Mouse (Mus musculus) urinary bladder, postnatal 4 days (tissue): Measurements from ENCODE around the gene Gm17416.
A peak's percentile ranks its signal among the peaks of the same experiment; 100 is the strongest.

Experiments
- DNase-seq, 2 experiments: peaks; one replicate each; pipeline ENCODE4 v3.0.0; 2021 to 2022; ENCODE audit warnings: low spot score in 2 of 2

The Gm17416 gene

DNA sequence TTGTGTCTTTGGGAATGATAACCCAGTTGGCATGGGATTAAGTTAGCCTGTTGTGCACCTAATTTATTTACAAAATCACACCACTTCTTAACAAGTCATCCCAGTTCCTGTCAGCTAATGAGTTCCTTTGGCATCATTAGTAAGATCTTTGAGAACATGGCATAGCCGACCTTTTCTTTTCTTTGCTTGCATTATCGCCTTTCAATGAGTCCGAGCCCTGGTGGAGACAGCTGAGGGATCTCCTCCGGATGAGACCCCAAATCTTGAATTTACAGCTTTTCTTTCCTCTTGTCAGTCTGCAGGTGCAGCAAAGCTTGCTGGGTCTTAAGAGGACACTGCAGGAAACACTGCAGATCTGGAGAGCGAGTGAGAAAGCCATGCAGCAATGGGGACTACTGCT is at the start of gene Gm17416:
Gene Gm17416, plus strand, starts transcription at position 301 of the 400 bp plus-strand sequence.
- DNase-seq, result no peak

DNA sequence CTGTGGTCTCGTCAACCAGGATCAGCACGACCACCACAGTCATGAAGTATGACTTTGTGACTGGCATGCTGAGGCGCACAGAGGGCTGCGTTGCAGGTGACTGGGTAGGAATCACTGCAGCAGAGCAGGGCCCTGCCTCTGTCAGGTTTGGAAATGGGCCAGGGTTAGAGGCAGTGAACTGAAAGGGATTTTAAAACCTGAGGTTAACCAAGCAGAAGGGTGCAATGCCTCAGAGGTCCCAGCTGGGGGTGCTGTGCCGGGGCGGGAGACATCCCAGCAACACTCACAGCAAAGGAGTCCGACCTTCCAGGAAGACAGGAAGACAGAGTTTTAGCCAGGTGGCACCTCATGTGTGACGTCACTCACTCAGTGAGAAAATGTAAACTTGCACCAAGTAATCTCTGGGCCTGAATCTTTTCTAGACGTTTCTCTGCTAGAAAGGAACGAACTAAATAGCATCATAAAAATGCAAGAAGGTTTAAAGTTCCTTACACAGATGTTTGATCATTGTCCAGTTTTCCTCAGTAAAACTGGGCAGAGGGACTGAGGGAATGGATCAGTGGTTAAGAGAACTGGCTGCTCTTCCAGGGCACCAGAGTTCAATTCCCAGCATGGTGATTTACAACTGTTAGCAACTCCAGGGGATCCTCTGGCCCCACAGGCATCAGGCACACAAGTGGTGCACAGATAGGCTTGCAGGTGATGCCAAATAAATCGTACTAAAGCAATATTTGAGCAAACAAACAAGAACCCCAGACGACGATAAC is 29.0 kb upstream of the Gm17416 start, which contains the start of gene Defb29:
Gene Defb29, minus strand, starts transcription at position 155 of the 767 bp plus-strand sequence.
- DNase-seq, result no peak

DNA sequence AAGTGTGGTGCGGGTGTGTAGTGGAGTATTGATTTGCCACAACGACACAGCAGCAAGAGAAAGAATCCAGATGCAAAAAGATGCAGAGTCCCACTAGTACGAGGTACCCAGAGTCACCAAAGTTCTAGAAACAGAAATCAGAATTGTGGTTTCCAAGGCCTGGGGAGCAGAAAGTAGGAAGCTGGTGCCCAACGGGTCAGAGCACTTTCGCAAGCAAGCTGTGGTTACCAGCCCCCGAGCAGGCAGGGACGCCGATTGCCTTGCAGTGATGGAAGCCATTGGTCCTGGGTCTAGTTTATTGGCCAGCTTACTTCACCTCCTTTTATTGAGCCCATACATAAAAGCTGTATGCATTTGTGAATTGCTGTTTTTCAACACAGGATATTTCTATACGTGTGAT is 27.2 kb upstream of the Gm17416 start:
- DNase-seq, result no peak

DNA sequence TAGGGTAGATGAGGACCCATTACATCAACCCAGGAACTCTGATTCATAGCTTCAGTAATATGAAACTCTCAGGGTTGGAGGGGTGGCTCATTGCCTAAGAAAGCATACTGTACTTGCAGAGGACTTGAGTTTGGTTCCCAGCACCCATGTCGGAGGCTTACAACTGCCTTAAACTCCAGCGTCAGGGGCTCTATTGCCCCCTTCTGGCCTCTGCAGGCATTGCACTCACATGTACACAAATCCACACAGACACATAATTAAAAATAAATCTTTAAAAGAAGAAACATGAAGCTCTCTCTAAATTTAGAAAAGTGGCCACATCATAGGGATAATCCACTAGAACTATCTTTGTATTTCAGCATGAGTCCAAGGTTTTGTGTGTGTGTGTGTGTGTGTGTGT is 26.2 kb upstream of the Gm17416 start:
- no peak for DNase-seq

DNA sequence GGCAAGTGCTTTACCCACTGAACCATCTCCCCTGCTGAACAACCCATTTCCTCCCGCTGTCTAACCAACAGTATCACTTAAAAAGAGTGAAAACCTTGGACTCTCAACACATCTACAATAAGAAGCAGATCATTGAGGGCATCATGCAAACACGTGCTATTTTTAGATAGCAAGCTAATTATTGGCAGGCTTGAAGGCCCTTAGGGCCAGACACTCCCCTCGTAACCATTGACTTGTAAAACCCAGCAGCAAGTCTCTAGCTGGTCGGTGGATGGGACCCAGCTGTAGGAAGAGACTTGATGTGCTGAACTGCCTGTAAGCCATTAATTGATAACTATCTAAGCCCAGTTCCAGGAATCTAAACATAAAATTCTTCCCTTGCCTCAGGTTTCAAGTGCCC is 25.7 kb upstream of the Gm17416 start:
- no peak for DNase-seq

DNA sequence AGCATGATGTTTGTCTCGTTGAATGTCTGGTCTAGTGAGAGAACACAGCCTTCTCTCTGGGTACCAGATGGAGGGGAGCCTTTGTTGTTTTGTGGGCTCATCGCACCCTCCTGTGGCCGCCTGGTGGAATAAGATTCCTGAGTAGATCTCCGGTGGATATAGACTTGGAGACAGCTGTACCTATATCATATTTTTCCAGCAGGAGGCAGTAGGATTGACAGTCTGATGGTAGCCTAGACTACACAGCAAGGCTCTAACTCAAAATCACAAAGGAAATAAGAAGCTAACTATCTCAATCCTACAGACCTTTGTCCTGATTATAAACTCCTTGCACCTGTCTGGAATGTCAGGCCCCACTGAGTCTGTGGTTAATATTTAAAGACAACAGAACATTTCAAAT is 24.4 kb upstream of the Gm17416 start:
- peak; percentile 46 to 65 for DNase-seq

DNA sequence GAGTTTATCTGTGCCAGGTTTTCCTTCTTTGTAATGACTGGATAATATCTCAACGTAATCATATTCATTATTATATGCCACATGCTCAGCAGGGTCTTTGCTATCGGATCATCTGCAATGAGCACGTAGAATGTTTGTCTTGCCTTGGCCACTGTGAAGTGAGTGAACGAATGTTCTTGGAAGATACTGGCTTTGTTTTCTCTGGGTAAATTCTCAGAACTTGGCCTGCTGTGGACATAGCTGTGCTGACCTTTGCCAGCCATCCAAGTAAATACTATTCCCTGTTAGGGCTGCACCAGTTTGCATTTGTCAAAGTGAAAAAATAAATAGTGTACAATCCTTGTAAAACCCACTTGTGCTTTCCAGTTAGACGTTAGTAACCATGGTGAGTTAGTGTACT is 21.0 kb upstream of the Gm17416 start:
- DNase-seq, result no peak

DNA sequence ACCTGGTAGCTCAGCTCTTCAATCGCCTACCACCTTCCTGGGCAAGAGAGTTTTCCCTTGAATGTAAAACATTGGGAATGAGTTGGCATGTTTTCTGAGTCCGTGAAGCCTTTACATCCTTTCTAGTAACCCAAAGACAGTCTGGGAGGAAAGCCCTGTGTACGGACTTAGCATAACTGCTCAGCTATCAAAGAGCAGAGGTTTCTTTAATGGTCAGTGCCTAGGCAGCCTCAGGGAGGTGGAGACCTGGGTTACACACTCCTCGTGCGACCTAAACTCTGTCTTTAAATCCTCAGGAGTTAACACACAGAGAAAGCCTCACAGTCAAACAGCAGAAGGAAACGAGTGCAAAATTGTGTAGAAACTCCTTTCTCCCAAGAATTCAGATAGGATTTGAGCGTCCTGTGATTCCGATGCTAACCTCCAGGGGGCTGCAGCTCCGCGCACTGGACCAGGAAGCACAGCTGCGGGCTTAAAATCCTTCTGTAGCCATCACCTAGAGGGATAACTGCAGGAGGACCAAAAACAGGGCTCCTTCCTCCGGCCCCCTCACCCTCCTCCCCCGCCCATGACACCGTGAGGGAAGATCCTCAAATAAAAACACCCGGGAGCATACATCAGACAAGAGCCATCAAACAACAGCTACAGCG is 15.2 kb upstream of the Gm17416 start:
- DNase-seq, result peak; percentile 35 to 69

DNA sequence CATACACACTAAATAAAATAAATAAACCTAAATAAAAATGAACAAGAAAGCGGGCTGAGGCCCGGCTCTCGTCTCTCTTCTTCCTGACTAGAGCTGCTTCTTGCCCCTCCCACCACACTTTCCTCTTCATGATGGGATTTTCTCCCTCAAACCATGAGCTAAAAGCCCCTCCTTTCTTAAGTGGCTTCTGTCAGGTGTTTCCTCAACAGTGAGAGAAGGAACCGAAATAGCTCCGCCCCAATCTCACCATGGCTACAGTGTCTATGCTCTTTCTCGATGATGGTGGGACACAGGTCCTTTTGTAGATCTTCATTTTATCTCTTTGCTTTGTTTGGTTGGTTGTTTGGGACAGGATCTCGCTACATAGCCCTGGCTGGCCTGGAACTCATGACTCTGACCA is 12.5 kb upstream of the Gm17416 start:
- DNase-seq, result no peak

DNA sequence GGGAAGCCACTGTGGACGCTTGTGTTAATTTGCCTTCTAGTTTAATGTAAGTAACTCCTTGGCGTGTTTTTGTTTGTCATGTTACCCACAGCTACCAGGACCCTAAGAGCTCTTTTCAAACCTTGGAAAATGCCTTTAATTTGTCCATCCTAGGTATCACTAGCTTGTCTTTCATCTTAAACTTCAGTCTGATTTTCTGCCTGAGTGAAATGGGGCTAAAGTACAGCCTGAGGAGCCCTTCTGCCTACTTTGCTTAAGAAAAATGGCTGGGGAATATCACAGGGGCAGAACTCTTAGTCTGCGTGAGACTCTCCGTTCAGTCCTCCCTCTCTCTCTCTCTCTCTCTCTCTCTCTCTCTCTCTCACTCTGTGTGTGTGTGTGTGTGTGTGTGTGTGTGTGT is 743 bp downstream of the Gm17416 start:
- DNase-seq, result no peak

DNA sequence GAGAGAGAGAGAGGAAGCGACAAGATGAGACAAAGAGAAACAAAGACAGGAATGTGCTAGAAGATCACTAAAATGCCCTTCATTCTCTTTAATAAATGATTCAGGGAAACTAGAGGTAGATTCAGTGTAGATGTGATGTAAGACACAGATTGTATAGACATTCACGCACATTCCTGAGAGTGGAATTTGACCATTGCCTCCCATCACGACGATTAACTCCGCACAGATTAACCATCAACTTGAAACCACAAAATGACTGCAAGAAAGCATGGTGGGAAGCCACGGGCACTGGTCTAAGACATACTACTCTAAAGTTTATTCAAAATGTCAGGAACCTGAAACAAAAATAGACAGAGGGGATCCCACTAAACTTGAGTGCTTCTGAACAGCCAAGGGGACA is 1.2 kb downstream of the Gm17416 start:
- DNase-seq, result no peak

DNA sequence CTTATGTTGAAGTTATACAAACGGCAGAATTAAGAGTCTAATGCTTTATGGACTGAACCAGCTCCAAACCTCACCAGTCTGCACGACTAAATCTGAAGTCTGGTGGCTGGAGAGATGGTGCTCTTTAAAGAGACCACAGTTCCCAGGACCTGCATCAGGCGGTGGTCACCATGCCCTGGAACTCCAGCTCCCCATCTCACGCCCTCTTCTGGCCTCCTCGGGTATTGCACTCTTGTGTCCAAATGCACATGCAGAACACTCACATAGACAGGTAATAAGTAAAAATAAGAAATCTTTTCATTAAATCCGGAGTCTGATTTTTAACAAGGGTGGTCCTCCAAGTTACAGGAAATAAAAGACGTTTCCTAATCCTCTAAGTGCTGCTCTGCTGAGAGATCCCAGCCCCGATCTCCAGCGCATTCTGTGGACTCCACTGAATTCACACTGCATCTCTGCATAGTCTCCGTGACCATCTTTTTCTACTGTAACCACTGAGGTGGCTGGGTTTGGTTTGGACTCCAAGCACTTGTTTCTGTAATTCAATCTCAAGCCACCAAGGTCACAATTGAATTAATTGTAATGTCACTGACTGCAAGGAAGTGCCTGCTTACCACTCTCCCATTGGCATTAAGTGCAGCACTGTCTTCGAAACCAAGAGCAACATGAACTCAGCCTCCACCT is 3.1 kb downstream of the Gm17416 start, which contains the start of gene Defb21:
Gene Defb21, plus strand, starts transcription at position 631 of the 681 bp plus-strand sequence.
- DNase-seq, result no peak

DNA sequence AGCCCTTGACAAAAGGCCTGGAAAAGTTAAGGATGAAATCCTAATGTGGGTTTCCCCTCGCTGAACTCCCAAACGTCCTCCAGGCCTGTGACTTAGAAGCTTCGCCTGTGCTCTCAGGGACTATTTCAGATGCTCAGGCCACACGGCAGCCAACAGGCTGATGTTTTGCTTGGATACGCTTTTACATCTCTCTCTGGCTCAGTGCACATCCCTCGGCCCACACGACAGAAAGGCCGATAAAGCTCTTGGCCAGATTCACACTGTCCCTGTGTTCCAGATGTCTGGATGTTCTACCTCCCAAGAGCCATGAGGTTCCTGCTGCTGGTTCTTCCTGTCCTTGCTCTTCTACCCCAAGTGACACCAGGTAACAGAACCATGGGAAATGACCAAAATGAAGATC is 4.3 kb downstream of the Gm17416 start:
- DNase-seq, result no peak

DNA sequence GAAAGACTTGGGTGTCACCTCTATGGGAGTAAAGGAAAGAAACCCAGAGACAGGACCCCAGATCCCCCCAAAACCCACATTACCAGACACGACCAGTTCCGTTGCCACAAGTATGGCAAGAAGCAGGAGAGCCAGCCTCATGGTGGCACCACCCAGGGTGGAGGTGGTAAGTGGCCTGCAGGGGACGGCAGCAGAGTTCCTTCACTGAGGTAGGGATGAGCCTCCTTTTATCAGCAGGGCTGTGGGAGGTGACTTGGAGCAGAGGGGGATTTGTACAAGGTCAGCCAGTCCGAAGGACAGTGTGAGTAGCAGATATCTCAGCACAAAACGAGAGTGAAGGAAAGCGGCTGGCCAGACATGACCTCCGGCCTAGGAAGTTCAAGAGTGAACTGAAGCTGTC is 11.0 kb downstream of the Gm17416 start, which contains the start of gene Defb19:
Gene Defb19, minus strand, starts transcription at position 206 of the 400 bp plus-strand sequence.
- no peak for DNase-seq

DNA sequence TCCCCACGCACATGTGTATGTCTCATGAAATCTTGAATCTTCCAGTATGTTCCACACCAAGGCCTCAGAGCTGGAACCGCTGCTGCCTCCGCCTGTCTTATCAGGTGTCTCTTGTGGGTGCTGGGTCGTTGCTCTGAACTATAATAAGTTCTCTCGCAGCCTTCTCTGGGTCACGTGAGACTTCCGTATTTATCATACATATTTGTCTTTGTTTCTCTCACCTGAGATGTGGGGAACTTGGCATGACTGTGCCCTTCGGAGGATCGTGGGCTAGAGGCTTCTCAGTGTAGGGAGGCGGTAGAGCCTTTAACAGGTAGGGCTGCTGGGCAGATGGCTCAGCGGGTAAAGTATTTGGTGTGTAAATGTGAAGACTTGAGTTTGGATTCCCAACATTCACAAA is 11.5 kb downstream of the Gm17416 start:
- no peak for DNase-seq

DNA sequence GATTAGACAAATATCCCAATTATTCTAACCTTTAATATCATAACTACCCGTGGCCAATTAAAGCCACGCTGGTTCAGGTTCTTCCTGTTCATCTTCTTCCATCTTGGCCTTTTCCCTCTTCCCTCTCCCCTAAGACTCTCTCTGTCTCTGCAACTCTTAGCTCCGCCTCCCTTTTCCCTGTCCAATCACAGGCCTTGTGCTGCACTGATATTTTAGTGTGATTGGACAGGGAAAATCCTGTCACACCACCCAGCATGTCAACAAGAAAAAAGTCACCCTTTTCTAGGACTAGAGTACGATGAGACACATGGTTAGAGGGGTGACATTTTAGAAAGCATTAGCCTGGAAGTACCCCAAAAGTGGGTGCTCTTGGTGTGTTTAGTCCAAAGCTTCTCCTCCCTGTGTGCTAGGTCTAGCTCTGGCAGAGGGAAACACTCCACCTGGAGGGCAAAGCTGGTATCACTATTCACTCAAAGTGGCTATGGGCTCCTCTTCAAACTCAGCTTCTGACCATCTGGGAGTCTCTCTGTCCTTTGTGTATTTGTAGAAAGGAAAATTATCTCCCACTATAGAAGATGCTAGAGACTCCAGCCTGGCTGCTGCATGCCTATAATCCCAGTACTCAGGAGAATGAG is 17.9 kb downstream of the Gm17416 start:
- no peak for DNase-seq

DNA sequence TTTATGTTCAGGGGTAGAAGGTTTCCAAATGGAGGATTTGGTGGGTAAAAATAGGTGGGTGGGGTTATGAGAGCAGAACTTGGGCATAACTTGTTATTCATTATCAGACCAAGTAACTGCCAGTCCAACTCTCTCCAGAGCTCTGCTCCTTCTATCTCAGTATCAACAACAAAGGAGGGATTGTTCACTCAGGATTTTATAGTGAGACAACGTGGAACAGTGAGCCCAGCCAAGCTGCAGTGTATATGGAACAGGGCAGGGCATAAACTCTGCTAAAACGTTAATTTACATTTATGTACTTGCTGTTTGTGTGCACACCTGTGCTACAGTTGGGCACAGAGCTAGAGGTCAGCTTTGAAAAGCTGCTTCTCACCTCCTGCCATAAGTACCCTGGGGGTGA is 19.3 kb downstream of the Gm17416 start:
- DNase-seq, result no peak

DNA sequence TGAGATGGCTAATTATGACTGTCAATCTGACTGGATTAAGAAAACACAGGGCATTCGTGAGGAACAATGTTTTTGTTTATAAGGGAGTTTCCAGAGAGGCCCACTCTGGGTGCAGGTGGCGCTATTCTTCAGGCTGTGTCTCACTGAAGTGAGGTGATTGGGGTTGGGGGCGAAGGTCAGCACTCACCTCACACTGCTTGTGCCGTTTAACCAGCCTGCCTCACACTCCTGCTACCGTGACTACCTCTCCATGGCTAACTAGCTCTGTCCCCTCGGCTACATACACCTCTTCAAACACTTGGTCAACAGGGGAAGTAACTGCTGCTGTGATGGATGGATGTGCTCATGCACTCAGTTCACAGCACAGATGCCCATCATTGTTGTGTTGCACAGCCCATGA is 19.9 kb downstream of the Gm17416 start:
- no peak for DNase-seq

DNA sequence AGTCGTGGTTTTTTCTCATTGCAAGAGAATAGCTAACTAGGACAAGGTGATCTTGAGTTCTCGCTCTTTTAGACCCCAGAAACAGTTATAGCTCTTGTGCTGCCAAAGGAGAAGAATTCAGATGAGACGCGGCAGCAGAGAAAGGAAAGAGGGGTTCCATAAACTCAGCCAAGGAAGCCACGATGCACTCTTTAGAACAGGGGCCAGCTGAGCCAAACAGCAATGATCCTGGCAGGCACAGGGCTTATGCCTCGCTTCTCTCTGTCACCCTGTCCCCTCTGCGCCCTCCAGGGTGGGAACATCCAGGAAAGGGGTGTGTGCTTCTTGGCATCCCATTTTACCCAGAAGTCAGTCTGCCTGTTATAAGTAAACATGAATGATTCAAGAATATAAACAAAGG is 30.2 kb downstream of the Gm17416 start, which contains the start of gene Defb45:
Gene Defb45, minus strand, starts transcription at position 101 of the 400 bp plus-strand sequence.
- DNase-seq, result no peak

DNA sequence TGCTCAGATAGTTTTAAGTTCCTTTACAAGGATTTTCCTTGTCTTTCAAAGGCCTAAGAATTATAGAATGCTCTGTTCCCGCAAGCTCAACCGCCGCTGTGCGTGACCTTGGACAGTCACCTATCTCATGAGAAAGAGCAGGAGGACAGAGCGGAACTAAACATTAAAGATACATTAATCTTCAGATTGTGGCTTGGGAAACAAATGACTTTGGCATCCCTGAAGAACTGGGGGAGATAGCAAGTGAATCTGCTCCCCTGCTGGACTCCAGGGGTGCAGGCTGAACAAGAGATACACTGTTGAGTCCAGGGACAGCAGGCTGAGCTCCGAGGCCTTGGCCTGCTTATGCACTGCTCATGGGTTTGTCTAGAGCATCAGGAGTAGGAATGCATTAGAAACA is 30.9 kb downstream of the Gm17416 start:
- no peak for DNase-seq

DNA sequence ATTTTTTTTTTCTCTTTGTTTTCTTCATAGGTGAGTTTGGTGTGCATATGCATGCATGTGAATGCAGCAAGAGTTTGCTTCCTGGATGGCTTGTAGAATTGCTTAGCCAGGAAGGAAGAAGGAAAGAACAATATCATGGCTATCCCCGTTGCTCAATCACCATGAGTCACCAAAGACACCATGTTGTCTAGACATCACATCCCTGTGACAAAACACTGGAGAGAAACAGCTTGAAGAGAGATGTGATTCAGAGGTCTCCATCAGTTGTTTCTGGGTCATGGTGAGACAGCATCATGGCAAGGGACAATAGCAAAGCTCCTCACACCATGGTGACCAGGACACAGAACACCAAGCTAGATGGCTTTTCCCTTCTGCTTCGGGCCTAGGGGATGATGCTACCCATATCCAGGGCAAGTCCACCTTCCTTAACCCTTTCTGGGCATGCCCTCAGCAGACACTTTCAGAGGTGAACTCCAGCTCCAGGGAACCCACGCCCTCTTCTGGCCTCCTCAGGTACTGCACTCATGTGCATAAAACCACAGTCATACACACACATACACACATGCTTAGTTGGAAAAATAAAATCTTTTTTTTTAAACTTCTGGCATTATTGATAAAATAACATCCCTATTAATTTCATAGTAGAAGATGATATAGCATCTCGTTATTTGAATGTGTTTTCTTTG is 32.3 kb downstream of the Gm17416 start:
- DNase-seq, result no peak
